Mouse (Mus musculus) lung, adult 2 months (tissue): ENCODE results near the gene Ckmt2.

Experiments used
- CTCF ChIP-seq: fragments of 200-500 bp; IDR thresholded peaks from 2 replicates; pipeline ENCODE4 v1.5.1; 2011; ENCODE audit warnings: mild to moderate bottlenecking, low read length, control low read depth; ENCODE audit not compliant: insufficient read depth
- POLR2A ChIP-seq: fragments of 200-500 bp; IDR thresholded peaks from 2 replicates; pipeline ENCODE4 v1.6.1; 2011; ENCODE audit warnings: low read depth, mild to moderate bottlenecking, control low read depth, low read length, borderline replicate concordance; ENCODE audit errors: extremely low read depth

GRCm38 (mm10) chr13:91858835-91859234, 17.9 kb downstream of the Ckmt2 start:
- TF ChIP-seq CTCF: no peak
- TF ChIP-seq POLR2A: no peak
